Comparison of ENCODE assay signal across 16 mouse cellular contexts in genomic region chr9:44347621-44348020, GRCm38 (mm10).
"Had no signal": no experiment of that assay in that cellular context is flagged by ENCODE, and none has a peak within 500 bp of the region (broad histone marks: within the 10 kb centered on the region; RNA-seq: fewer than 3 reads in every experiment).

No protein-coding gene starts in this region.

- H3K4me3 ChIP-seq: limb, embryonic 10.5 days; limb, embryonic 13.5 days; liver, embryonic 15.5 days; midbrain, embryonic 12.5 days; midbrain, embryonic 15.5 days; neural tube, embryonic 12.5 days; neural tube, embryonic 15.5 days had no signal

- DNase-seq: kidney, adult 18-20 months; kidney, adult 9 months; lung, adult 2 months; right cerebral cortex, adult 18-20 months; right cerebral cortex, postnatal 25 days; thymus, adult 18-20 months; thymus, postnatal 36 days had no signal

- H3K27ac ChIP-seq: kidney, postnatal 0 days; limb, embryonic 10.5 days; limb, embryonic 13.5 days; liver, embryonic 15.5 days; macrophage; midbrain, embryonic 12.5 days; midbrain, embryonic 15.5 days; neural tube, embryonic 12.5 days; neural tube, embryonic 15.5 days had no signal
